Mouse (Mus musculus) neural tube, embryonic 10.5 days (tissue): ENCODE measurements around the gene Nfkbib.
A peak's percentile ranks its signal among the peaks of the same experiment; 100 is the strongest.

Source experiments
- DNase-seq: peaks from one replicate; pipeline ENCODE4 v3.0.0-alpha.2; 2017; ENCODE audit warnings: low spot score; ENCODE audit errors: extremely low spot score

Gene Nfkbib

DNA sequence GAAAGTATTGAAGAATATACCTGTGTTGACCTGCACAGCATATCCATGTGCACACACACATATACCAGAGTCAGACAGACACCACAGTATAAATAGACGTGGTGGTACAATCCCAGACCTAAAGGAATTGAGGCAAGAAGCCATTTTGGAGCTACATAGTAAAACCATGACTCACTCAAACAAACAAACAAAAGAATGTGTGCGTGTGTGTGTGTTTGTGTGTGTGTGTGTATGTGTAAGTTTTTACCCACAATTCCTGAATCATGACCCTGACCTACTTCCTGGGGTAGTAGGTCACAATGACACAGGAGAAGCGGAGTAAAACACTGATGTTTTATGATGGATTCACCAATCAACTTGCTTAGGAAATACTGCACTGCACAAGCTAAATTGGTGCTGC is 34.1 kb upstream of the Nfkbib start:
- no peak for DNase-seq

DNA sequence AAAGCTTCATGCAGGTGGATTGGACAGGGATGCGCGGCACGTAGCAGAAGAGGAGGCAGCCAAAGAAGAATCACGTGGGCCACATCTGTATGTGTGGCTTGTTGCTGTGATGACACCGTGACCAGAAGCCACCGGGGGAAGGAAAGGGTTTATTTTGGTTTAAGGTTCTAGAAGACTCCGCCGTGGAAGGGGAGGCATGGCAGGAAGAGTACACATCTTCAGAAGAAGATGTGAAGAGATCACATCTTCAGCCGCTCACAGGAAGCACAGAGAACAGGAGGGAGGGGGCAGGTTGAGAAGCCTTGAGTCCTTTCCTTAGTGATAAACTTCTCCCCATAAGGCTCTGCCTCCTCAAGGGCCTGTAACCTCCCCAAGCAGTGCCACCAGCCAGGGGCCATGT is 32.7 kb upstream of the Nfkbib start:
- DNase-seq = no peak

DNA sequence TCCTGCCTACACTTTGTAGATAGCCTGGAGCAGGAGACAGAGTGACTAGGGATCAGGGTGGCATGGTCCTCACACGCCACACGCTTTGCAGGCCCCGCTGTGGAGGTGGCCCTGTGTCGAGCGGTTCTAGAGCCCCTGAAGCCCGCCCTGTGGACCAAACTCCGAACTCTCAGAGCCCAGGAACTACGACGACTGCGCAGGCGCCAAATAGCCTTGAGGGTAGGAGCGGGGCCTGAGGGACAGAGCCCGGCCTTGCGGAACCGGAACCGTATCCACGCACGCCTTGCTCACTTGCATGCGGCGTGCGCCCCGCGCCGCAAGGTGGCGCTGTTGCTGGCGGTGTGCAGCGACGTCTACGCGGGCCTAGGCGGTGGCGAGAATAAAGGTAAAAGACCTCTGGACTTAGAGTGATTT is 29.3 kb upstream of the Nfkbib start:
- peak; percentile 78 for DNase-seq

DNA sequence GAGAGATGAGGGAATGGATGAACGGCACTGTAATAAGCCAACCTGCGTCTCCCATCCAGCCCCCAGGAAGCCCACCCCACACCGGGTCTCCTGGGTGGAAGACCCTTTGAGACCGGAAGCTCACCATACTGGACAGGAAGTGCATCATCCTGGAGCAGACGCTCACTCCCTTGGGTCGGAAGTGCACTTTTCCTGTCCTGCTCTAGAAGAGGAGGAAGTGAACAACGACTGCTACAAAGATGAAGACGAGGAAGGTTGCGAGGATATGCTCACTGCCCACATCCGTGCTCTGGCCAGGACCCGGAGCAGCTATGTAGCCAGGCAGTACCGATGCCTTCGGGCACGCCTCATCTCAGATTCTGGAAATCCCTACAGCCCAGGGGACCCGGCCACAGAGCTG is 28.5 kb upstream of the Nfkbib start:
- no peak for DNase-seq

DNA sequence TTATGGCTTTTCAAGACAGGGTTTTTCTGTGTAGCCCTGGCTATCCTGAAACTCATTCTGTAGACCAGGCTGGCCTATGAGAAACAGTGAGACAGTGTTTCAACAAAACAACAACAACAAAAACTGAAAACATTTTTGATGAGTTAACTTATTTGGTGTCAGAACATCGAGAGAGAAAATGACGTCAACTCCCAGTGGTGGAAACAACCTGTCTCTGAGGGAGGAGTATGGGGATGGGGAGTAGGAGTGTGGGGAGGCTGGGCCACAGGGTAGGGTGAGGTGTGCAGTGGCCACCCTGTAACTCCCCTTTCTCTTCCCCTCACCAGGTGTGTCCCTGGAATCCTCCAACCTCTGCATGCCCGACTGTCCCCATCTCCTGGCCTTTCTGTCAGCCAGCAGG is 27.2 kb upstream of the Nfkbib start:
- no peak for DNase-seq

DNA sequence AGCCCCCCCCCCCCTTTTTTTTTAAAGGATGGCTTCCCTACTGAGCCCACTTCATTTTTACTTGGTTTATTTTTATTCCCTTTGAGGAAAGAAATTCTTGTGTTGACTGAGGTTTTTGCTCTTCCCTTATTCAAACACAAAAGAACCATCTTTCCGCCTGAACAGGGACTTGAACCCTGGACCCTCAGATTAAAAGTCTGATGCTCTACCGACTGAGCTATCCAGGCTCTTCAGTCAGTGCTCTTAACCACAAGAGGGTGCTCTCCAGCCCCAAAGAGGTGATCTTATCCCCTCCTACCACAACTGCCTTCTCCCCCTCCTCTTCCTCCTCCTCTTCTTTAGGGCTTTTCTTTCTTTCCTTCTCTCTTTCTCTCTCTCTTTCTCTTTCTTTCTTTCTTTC is 26.5 kb upstream of the Nfkbib start:
- no peak for DNase-seq

DNA sequence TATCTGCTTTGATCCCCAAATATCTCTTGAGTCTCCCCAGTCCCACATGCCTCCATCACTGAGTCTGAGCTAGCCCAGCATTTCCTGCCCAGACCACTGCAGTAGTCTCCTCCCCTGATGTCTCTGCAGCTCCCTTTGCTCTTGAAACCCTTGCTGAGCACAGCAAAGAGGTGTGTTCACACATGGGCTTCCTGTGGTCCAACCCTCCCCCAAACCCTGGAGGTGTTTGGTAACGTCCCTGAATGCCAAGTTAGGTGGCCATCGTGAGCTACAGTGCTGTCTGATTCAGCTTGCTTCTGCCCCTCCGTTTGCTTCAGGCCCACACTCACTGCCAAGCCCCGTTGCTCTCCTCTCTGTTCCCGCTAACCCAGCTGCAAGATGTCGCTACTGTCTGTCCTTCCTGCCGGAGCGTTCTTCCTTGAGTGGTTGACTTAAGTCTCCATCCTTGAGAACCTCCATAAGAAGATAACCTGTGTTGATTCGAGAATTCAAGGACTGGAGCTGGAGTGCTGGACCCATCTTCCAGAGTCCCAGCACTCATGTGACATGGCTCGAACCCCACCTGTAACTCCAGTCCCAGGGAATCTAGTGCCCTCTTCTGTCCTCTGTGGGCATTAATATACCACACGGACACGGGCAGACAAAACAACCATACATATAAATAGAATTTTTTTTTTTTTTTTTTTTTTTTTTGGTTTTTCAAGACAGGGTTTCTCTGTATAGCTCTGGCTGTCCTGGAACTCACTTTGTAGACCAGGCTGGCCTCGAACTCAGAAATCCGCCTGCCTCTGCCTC is 25.3 kb upstream of the Nfkbib start:
- no peak for DNase-seq

DNA sequence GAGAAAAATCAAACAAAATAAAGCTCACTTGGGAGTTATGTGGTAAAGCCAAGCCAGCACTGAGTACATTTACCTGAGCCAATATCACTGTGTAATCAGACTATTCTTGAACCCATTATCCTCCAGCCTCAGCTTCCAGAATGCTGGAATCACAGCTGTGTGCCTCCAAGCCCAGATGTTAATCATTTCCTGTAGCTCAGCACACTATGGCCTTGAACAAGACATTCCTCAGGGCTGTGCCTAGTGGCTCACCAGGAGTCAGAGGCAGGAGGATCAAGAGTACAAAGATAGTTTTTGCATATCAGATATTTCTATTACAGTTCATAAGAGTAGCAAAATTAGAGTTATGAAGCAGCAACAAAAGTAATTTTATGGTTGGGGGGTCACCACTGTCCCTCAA is 24.4 kb upstream of the Nfkbib start:
- no peak for DNase-seq

DNA sequence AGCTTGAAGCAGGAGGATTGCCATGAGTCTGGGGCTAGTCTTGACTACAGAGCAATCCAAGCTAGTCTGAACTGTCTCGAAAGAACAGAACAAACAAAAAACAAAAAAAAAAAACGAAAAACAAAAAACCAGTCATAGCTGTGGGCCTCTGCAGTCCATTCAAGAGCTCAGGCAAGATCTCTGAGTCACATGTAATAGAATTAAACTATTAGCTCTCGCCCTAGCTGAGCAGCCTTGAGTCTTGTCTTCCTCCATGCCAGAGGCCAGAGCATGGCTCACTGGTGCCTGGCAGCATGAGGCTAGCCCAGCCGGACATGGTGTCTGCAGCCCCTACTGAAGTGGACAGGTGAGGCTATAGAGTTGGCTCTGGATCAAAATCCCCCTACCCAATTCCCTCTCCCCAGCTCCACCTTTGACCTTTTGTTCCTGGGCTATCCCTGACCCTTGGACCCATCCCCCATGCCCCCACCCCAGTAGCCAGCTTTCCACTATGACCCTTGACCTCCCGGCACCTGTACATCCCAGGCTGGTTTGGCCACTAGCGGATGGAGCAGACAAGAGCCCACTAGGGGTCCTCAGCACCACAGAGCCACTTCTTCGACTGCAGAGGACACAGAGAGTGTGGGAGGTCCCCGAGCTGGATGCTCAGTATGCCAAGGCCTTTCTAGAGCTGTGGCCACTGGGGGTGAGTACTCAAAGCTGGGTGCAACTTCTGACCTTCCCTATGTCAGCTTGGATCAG is 22.9 kb upstream of the Nfkbib start:
- no peak for DNase-seq

DNA sequence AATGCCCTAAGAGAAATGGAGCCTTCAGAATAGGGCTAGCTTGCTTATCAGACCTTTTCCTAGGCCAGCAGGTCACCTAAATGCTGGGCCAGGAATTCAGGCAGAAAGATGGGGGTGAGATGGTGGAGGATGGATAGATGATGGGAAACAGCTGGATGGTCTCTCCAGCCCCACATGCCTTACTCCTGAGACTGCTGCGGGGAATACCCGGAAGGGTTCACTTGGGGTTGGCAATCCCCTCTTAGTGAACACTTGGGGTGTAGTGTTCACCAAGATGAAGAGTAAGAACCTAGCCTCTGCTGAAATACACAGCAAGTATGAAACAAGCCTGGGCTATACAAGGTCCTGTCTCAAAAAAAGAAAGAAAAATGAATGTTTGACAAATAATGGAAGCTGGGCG is 21.9 kb upstream of the Nfkbib start:
- no peak for DNase-seq

DNA sequence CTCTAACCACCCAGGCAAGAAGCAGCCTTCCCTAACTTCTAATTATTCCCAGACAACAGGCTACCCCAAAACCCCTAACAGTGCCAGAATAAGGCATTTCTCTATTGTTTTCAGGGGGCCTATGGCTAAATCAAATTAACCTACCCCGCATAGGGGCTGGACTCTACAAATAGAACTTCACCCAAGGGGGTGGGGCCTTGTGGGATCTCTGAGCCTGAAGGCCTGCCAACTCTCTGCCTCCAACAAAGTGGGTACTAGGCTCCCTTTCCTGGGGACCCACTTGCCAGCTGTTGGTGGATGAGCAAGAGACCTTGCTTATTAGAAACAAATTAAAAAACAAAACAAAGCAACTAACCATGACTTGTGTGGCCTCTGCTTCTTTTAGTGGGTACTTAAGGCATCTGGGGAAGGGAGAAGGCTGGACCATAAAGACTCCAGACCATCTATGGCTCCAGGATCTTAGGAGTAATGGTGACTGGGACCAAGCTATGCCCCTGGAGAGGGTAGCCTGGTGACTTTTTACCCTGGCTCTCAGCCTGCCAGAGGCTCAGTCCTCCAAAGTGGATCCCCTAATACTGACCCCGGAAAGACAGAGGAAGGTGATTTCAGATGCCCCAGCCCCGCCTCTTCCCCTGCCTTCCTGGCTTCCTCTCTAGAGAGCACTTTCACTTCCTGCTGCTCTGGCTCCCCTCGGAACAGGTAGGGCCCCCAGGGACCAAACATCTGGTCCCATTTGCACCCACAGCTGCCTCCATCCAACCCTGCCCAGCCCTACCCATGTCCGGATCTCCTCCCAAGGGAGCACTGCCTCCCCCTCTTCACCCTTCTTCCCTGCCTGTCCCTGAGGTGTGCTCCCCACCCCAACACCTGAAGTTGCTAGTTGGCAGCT is 21.2 kb upstream of the Nfkbib start, which contains the start of gene Rinl:
Rinl (plus strand) TSS at position 663 of the 889 bp plus-strand sequence.
- no peak for DNase-seq

DNA sequence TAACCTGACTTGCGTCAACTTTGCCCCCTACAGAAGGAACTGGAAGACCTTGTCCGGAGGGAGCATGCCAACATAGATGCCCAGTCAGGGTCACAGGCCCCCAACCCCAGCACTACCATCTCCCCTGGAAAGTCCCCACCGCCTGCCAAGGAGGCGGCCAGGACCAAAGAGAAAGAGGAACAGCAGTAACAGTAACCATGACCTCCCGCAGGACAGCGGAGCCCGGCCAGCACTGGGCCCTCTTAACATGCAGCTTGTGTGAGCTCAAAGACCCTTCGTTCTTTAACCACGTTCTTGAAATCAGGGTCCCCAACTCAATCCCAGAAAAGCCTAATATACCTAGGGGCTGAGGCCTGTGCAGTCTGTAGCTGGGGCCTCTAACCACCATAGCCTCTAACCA is 20.6 kb upstream of the Nfkbib start:
- no peak for DNase-seq

DNA sequence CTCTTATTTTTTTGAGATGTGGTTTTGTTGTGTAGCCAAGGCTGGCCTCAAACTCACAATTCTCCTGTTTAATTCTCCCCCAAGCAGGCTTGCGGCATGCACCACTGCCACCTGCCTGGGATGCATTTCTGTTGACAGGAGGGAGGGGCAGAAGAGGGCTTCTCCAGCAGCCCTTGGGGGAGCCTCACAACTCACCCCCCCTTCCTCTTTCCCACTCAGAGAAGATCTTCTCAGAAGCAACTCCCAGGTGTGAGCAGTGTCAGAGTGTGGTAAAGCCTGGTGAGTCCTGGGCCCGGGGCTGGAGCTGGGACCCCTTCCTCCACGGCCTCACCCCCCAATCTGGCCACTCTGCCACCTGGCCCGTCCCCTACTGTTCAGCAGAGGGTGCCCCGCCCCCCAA is 17.8 kb upstream of the Nfkbib start:
- no peak for DNase-seq

DNA sequence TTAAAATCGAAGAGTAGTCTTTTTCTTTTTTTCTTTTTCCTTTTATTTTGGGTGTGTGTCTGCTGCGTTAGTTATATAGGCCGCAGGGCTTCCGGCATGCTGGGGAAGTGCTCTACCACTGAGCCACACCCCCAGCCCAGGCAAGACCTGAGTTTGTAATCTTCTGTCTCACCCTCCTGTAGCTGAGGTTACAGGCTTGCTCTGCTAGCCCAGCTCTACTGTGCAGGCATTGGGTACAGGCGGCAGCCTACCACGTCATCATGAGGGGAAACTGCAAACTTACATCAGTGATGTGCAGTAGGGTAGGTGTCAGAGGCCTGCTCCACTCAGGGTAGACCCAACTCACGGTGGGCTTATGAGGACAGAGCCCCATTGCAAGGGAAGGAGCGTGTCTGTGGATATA is 13.9 kb upstream of the Nfkbib start:
- no peak for DNase-seq

DNA sequence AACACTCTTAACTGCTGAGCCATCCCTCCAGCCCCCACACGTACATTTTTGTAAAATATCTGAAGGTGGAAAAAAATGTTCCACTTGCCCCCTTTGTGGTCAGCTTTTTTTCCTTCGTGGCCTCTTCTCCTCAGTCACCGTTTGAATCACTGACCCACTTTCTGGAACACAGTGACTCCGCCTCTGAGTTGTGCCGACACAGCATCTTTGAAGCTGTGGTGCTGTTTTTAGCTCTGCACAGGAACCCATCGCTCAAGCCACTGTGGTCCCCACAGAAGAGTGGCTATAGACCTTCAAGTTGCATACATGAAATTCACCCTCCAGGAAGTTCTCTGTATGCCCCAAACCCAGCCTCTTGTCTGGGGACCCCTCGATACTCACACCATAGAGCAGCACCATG is 13.5 kb upstream of the Nfkbib start:
- DNase-seq = no peak

DNA sequence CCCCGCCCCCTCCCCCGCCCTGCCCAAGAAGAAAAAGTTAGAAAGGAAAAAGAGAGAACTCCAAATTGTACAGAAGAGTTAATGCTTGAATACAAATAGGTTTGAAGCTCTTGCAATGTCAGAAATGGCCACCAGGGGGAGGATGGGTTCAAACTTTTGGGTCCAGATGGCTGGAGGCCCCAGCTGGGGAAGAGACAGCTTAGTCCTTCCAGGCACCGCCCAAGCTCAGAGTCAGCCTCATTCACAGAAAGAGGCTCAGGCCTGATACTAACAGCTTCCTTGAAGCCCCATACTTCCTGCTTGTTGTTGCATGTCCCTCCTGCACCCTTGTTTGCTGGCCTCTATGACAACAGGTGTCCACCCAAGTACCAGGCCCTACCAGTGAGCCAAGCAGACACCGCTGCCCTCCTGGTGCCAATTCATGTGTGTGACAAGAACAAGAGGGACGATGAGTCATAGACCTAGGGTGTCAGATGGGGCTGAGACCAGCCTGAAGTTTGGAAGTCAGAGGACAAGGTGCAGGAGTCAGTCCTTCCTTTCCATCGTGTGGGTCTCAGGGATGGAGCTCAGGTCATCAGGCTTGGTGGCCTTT is 12.9 kb upstream of the Nfkbib start:
- peak; percentile 86 for DNase-seq

DNA sequence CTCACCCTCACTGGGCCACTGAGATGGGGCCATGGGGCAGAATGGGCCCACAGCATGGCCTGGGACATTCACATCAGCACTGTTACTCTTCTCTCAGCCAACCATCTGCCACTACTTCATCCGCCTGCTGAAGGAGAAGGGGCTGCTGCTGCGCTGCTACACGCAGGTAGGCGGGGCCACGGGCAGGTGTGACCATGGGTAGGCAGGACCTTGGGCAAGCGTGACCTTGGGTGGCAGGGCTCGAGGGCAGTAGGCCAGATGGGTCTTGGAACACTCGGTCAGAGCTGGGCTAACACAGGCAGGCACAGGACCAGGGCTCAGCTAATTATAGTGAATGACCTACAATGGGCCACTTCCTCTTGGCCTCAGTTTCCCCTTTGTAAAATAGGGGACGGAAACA is 11.5 kb upstream of the Nfkbib start:
- no peak for DNase-seq

DNA sequence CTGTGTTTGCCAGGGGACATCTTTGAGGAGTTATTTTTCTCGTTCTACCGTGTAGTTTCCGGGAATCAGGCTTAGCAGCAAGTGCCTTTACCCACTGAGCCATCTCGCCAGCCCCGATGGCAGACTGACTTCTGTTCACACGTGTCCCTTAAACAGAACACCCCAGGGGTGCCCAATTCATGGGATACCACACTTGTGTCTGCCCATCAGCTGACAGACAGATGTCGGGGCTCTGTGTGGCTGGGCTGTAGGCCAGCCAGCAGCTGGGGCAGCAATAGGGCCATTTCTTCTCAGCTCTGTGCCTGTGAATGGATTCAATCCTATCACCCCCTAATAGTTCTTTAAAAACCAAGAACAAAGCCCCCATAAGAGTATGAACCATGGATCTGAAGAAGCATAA is 7.8 kb upstream of the Nfkbib start:
- DNase-seq = no peak

DNA sequence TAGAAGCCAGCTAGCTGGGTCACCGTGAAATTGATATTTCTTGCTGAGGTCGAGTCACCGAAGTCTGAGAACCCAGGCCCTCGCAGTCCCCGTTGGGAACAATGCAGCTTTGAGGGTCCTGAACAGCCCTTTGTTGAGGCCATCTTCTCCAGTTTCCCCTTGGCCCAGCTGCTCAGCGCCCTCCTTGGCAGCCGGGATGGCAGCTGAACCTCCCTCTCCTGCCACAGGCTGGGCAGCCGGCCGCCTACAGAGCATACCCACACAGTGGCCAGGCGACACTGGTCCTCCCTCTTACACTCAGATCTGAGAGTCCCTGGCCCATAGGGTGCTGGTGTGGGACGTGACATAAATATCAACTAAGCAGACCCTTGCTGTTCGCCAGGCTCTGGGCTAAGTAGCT is 6.9 kb upstream of the Nfkbib start:
- DNase-seq = no peak

DNA sequence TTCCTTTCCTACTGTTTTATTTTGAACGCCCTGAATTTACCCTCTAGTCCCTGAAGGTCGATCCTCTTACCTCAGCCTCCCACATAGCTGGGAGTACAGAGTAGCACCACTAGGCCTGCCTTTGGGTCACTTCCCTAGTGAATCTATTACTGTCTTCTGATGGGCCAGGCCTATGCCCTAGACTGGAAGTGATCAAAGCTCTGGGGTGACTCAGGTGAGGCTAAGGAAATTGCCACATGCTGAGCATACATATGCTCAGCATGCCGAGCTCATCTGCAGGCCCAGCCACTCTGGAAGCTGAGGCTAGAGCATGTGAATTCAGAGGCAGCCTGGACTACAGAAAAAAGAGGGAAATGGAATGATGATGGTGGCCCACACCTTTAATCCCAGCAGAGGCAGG is 5.9 kb upstream of the Nfkbib start:
- no peak for DNase-seq

DNA sequence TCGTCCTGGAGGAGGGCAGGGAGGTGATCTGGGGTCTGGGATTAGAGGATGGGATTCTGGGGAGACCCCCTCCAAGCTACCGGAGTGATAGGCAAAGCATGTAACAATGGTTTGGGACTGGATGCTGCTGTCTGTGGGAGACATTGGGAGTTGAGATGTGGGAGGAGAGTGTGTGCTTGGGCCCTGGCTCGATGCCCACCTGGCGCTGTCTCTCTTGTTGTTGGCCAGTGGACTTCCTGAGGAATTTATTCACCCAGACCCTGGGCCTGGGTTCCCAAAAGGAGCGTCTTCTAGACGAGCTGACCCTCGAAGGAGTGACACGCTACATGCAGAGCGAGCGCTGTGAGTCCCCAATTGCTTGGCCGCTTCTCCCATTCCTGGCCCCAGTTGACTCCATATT is 4.6 kb upstream of the Nfkbib start:
- DNase-seq = no peak

DNA sequence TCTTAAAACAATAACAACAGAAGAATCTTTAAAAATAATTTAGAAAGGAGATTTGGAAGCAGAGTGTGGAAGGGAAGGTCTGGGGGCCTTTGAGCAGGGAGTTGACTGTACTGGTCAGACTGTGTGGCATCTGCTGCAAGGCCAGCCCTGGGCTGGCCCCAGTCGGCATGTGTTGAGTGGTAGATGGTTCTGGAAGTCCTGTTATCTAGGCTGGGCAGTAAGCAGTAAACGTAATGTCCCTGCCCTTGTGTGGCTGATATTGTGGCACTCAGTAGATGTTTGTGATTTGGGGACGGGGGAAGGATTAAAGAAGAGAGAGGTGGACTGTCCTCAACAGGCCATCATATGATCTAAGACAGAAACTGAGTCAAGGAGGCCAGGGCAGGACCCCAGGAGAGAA is 3.0 kb upstream of the Nfkbib start:
- no peak for DNase-seq
